Mouse (Mus musculus) heart, embryonic 10.5 days (tissue): ENCODE measurements around the gene Cnpy1. TPM values are rescaled to one million over a fixed set of nuclear protein-coding genes. Genes with fewer than 3 reads are reported as not detected.

ENCODE experiments used
- DNase-seq: peaks from one replicate; pipeline ENCODE4 v3.0.0-alpha.2; 2017; ENCODE audit warnings: low spot score
- H3K27ac ChIP-seq: fragments of 300-500 bp; sonication (generic); 2 replicates; pipeline ENCODE4 v1.5.1; 2016; ENCODE audit warnings: mild to moderate bottlenecking
- H3K27me3 ChIP-seq: fragments of 300-500 bp; sonication (generic); 2 replicates; pipeline ENCODE4 v1.6.1; 2016; ENCODE audit warnings: mild to moderate bottlenecking; ENCODE audit not compliant: poor library complexity, insufficient read depth, severe bottlenecking
- H3K36me3 ChIP-seq: fragments of 300-500 bp; sonication (generic); 2 replicates; pipeline ENCODE4 v1.6.1; 2016; ENCODE audit warnings: mild to moderate bottlenecking, moderate library complexity
- H3K4me1 ChIP-seq: fragments of 300-500 bp; sonication (generic); 2 replicates; pipeline ENCODE4 v1.6.1; 2016; ENCODE audit warnings: mild to moderate bottlenecking
- H3K4me3 ChIP-seq: fragments of 300-500 bp; sonication (generic); 2 replicates; pipeline ENCODE4 v1.5.1; 2016; ENCODE audit warnings: mild to moderate bottlenecking, moderate library complexity
- H3K9me3 ChIP-seq: fragments of 300-500 bp; sonication (generic); 2 replicates; pipeline ENCODE4 v1.6.1; 2016; ENCODE audit warnings: mild to moderate bottlenecking, moderate library complexity
- WGBS: fragments of 180-500 bp; shearing (Covaris S2); methylation state at CpG from one replicate; pipeline ENCODE4 v1.1.7; 2016; 5-methylcytosine and 5-hydroxymethylcytosine counted together
- polyA plus RNA-seq: library from polyadenylated mRNA; unstranded; fragments of >200 nt; fragmentation: Nextera tagmentation; extraction: Ambion mirVana; gene quantifications from 2 replicates; pipeline ENCODE4 v1.2.1, GENCODE M21; 2016

Cnpy1 gene
- polyA plus RNA-seq = 0.44 TPM in 1 of 2 replicates, not detected in the other

DNA sequence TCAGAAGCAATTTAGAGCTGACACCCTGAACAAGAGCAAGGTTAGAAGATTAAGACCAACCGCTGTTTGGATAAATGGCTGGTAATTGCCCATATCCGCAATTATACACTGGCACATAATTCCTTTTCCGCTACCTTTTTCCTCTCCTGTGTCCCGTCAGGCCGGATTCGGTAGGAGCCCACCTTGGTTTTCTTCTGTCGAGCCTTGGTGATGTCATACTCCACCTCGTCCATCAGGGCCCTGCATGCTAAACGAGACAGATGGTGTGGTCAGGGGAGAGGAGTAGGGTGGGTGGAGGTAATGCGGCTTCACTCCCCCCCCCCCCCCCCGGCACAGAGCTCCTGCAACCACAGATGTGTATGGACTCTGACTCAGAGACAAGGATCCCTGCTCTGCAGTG lies at the start of gene Cnpy1:
Cnpy1 (minus strand) TSS at position 233 of the 400 bp plus-strand sequence.
- H3K9me3 ChIP-seq = no peaks in the 10 kb centered on the region
- H3K27me3 ChIP-seq = peaks cover 16% of the 10 kb centered on the region; the same call in 1 of the 2 replicates
- no peaks in the 10 kb centered on the region for H3K36me3 ChIP-seq
- no peak within 1 kb of the TSS for H3K27ac ChIP-seq
- no peaks in the 10 kb centered on the region for H3K4me1 ChIP-seq
- no peak within 1 kb of the TSS for H3K4me3 ChIP-seq
- no peak for DNase-seq
- WGBS = 69% methylated on average over 11 of the region's 11 CpGs

DNA sequence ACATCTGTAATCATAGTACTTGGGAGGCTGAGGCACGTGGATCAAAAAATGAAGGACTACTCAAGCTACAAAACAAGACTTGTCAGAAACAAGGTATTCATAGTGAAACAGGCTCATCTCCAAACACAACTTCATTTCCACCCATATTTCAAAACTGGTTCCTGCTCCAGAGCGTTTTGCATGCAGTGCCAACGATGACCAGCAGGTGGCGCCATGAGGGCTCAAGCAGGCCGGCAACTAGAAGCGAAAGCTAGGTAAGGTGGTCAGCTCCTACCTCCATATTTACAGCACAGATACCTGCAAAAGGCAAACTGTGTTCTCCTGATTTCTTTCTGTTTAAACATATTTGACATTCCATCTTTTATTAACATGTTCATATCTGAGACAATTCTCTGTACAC lies 48.4 kb upstream of the Cnpy1 start:
- Histone ChIP-seq H3K27me3 (peaks cover 4% of the 10 kb centered on the region; the same call in 1 of the 2 replicates), H3K36me3 (no peaks in the 10 kb centered on the region), H3K27ac (no peak overlapping the region), H3K4me3 (no peak overlapping the region), H3K4me1 (no peaks in the 10 kb centered on the region), H3K9me3 (no peaks in the 10 kb centered on the region)
- 9% methylated on average over 6 of the region's 6 CpGs for WGBS
- peak; percentile 84 for DNase-seq

GRCm38 (mm10) chr5:28292281-28292680 lies 46.7 kb upstream of the Cnpy1 start:
- Histone ChIP-seq H3K9me3 (no peaks in the 10 kb centered on the region), H3K27ac (no peak overlapping the region), H3K4me3 (no peak overlapping the region), H3K27me3 (peaks cover 4% of the 10 kb centered on the region; the same call in 1 of the 2 replicates), H3K4me1 (no peaks in the 10 kb centered on the region), H3K36me3 (no peaks in the 10 kb centered on the region)
- 51% methylated on average over 3 of the region's 3 CpGs for WGBS
- DNase-seq = peak; percentile 41

GRCm38 (mm10) chr5:28291118-28291850 lies 45.7 kb upstream of the Cnpy1 start:
- no peaks in the 10 kb centered on the region for H3K4me1 ChIP-seq
- no peak overlapping the region for H3K4me3 ChIP-seq
- 78% methylated on average over 5 of the region's 5 CpGs for WGBS
- no peak overlapping the region for H3K27ac ChIP-seq
- H3K27me3 ChIP-seq = peaks cover 4% of the 10 kb centered on the region; the same call in 1 of the 2 replicates
- H3K36me3 ChIP-seq = no peaks in the 10 kb centered on the region
- peak; percentile 57 for DNase-seq
- H3K9me3 ChIP-seq = no peaks in the 10 kb centered on the region

DNA sequence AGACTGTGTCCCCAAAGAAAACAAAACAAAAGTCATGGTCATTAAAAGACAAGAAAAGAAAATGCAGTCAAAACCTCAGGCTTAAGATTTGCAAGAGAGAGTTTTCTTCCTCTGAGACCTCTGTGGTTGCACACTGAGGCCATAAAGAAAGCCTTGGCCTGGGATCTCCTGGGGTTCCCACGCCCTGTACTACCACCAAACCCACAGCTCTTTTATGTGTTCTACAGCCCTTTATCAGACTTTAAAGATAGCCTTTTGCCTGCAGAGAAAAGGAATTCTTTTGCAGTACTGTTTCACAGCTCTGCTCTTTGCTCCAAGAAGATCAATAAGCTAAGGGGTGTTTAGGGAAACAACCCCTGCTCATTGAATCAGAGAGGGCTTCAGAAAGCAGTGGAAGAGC lies 45.0 kb upstream of the Cnpy1 start:
- no peaks in the 10 kb centered on the region for H3K9me3 ChIP-seq

DNA sequence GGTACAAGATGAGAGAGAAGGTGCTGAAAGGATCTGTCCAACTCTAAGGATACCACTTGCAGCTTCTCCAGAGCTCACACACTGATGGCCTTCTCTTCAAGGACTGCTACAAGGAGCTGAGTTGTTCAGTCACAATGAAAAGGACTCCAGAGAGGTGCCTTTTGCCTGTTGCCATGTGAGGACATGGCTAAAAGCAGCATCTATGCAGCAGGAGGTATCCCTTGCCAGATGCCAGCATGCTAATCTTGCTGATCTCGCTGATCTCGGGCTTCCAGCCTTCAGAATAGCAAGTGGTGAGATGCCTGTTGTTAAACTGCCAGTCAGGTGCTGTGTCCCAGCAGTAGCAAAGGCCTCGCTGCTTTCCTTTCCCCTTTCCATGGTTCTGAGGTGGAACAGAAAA lies 43.5 kb upstream of the Cnpy1 start:
- Histone ChIP-seq H3K36me3 (no peaks in the 10 kb centered on the region), H3K4me3 (no peak overlapping the region), H3K4me1 (no peaks in the 10 kb centered on the region), H3K27ac (no peak overlapping the region), H3K27me3 (peaks cover 4% of the 10 kb centered on the region; the same call in 1 of the 2 replicates), H3K9me3 (no peaks in the 10 kb centered on the region)
- no peak for DNase-seq
- WGBS = 49% methylated on average over 3 of the region's 3 CpGs

More for the DNA sequence above, 45.0 kb upstream of the Cnpy1 start:
- H3K36me3 ChIP-seq = no peaks in the 10 kb centered on the region
- H3K4me1 ChIP-seq = no peaks in the 10 kb centered on the region
- H3K27me3 ChIP-seq = peaks cover 4% of the 10 kb centered on the region; the same call in 1 of the 2 replicates
- no peak overlapping the region for H3K27ac ChIP-seq
- DNase-seq = peak; percentile 2
- 71% methylated on average over 1 of the region's 1 CpGs for WGBS
- H3K4me3 ChIP-seq = no peak overlapping the region

DNA sequence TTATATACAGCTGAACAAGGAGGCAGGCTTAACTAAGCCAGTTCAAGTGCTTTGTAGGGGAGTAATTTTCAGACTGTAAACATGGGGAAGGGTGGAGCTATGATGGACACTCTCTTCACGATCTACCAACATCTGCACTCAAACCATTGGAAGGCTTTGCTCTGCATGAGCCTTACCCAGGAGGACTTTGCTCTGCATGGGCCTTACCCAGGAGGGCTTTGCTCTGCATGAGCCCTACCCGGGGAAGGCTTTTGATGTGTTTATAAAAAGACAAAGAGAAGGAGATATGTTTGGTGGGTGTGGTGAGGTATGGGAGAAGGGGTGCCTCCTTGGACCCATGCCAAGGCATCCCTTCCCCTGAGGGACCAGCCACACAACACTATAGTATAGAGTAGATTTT lies 31.7 kb upstream of the Cnpy1 start:
- Histone ChIP-seq H3K36me3 (no peaks in the 10 kb centered on the region), H3K27me3 (peaks cover 3% of the 10 kb centered on the region; the same call in 1 of the 2 replicates), H3K9me3 (no peaks in the 10 kb centered on the region), H3K4me3 (no peak overlapping the region), H3K27ac (no peak overlapping the region), H3K4me1 (no peaks in the 10 kb centered on the region)
- WGBS = 57% methylated on average over 2 of the region's 2 CpGs
- no peak for DNase-seq

- Histone ChIP-seq H3K4me1 (no peaks in the 10 kb centered on the region), H3K36me3 (no peaks in the 10 kb centered on the region), H3K9me3 (no peaks in the 10 kb centered on the region), H3K27me3 (peaks cover 3% of the 10 kb centered on the region; the same call in 1 of the 2 replicates), H3K4me3 (no peak overlapping the region), H3K27ac (no peak overlapping the region)
- 71% methylated on average over 2 of the region's 2 CpGs for WGBS
- DNase-seq = no peak
Measured at GRCm38 (mm10) chr5:28272836-28273235, 27.2 kb upstream of the Cnpy1 start.

DNA sequence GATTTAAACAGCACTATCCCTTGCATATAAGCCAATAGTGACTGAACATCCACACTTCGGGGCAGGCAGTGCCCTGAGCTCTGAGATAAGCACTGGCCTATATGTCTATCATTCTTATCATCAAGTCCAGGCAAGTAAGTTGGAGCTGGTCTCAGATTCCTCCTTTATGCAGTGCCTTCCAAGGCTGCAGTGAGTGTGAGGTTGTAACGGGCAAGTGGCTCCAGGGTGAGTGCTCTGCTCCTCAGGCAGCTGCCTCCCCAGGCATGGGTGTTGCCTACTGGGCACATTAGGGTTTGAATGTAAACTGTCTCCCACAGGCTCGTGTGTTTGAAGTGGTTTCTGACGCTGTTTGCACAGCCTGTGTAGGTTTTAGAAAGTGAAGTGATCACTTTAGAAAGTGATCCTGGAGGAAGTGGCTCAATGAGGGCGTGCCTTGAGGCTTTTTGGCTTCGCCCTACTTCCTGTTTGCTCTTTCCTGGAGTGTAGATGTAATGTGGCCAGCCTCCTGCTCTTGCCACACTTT lies 23.9 kb upstream of the Cnpy1 start:
- Histone ChIP-seq H3K27me3 (no peaks in the 10 kb centered on the region), H3K9me3 (no peaks in the 10 kb centered on the region), H3K36me3 (no peaks in the 10 kb centered on the region), H3K4me3 (no peak overlapping the region), H3K27ac (no peak overlapping the region), H3K4me1 (no peaks in the 10 kb centered on the region)
- no peak for DNase-seq
- 39% methylated on average over 6 of the region's 6 CpGs for WGBS

DNA sequence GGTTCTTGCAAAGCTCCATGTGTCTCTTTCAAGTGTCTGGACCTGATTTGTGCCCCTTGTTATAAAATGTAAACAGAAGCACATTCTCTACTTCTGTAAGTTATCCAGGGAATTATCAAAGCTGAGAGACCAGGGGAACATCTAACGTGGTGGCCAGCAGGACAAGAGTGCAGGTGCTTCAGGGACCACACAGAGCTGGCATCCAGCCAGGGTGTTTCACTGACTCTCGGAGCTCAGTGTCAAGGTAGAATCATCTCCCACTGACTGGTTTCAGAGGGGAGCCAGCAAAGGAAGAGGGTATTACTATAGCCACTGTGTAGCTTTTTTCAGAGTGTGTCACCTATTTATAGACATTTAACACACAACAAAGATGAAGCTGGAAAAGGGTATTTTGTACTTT lies 22.0 kb upstream of the Cnpy1 start:
- peaks cover 3% of the 10 kb centered on the region for H3K27me3 ChIP-seq
- no peaks in the 10 kb centered on the region for H3K4me1 ChIP-seq
- no peaks in the 10 kb centered on the region for H3K36me3 ChIP-seq
- no peak overlapping the region for H3K27ac ChIP-seq
- 54% methylated on average over 2 of the region's 2 CpGs for WGBS
- no peaks in the 10 kb centered on the region for H3K9me3 ChIP-seq
- no peak overlapping the region for H3K4me3 ChIP-seq
- DNase-seq = no peak

DNA sequence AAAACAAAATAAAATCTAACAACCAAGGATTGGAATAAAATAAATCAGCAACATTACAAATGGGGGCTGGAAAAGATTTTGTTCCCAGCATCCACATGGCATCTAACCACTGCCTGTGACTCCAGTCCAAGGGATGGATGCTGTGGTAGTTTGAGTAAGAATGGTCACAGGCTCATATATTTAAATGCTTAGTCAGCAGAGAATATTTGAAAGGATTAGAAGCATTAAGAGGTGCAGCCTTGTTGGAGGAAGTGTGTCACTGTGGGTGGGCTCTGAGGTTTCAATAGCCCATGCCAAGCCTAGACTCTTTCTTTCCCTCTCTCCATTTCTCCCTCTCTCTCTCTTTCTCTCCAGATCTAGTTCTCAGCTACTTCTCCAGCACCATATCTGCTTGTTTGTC lies 20.0 kb upstream of the Cnpy1 start:
- Histone ChIP-seq H3K27ac (no peak overlapping the region), H3K4me3 (no peak overlapping the region), H3K36me3 (no peaks in the 10 kb centered on the region), H3K4me1 (no peaks in the 10 kb centered on the region), H3K27me3 (peaks cover 12% of the 10 kb centered on the region), H3K9me3 (no peaks in the 10 kb centered on the region)
- DNase-seq = no peak

- Histone ChIP-seq H3K27me3 (peaks cover 23% of the 10 kb centered on the region), H3K27ac (no peak overlapping the region)
- WGBS = 52% methylated on average over 1 of the region's 1 CpGs
Measured at GRCm38 (mm10) chr5:28263852-28264251, 18.2 kb upstream of the Cnpy1 start.

DNA sequence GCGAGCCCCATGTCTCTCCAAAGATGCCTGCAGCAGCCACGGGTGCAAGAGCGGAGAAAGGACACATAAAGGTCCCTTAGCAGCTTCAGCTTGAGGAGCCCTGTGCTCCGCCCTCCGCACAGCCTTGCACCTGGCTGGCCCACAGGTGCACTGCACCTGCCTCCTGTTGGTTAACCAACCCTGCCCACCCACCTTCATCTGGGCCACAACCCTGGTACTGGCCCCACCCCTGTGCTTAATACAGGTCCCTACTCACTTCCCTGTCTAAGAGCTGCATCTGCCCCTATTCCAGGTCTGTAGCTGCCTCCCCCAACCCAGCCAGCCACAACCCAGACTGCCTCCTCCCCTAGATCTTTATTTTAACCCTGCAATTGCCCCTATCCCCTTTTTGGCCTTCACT lies 16.5 kb upstream of the Cnpy1 start:
- no peak for DNase-seq
- no peaks in the 10 kb centered on the region for H3K9me3 ChIP-seq
- H3K4me1 ChIP-seq = no peaks in the 10 kb centered on the region
- H3K27me3 ChIP-seq = peaks cover 31% of the 10 kb centered on the region
- no peak overlapping the region for H3K27ac ChIP-seq
- no peak overlapping the region for H3K4me3 ChIP-seq
- no peaks in the 10 kb centered on the region for H3K36me3 ChIP-seq
- 77% methylated on average over 5 of the region's 5 CpGs for WGBS

More at GRCm38 (mm10) chr5:28263852-28264251, 18.2 kb upstream of the Cnpy1 start:
- H3K9me3 ChIP-seq = no peaks in the 10 kb centered on the region
- H3K36me3 ChIP-seq = no peaks in the 10 kb centered on the region
- no peaks in the 10 kb centered on the region for H3K4me1 ChIP-seq
- no peak overlapping the region for H3K4me3 ChIP-seq
- no peak for DNase-seq
